Mouse (Mus musculus) midbrain, embryonic 16.5 days (tissue): ENCODE measurements around the gene Rtn1. TPM values are rescaled to one million over a fixed set of nuclear protein-coding genes. Genes with fewer than 3 reads are reported as not detected.

Experiments
- ATAC-seq: fragments of 200-750 bp; cut with Nextera tagmentation; 2 replicates; pipeline ENCODE4 v1.8.0; 2017; ENCODE audit warnings: moderate TSS enrichment
- H3K27ac ChIP-seq: fragments of 300-500 bp; sonication (generic); 2 replicates; pipeline ENCODE4 v1.5.1; 2014; ENCODE audit warnings: mild to moderate bottlenecking, low read length, mixed read lengths
- H3K27me3 ChIP-seq: fragments of 300-500 bp; sonication (generic); 2 replicates; pipeline ENCODE4 v1.6.1; 2014; ENCODE audit warnings: low read depth, low read length, mixed read lengths; ENCODE audit not compliant: control insufficient read depth, insufficient read depth
- H3K36me3 ChIP-seq: fragments of 300-500 bp; sonication (generic); 2 replicates; pipeline ENCODE4 v1.6.1; 2014; ENCODE audit warnings: mild to moderate bottlenecking, low read length, moderate library complexity, mixed read lengths; ENCODE audit not compliant: control insufficient read depth, insufficient read depth
- H3K4me1 ChIP-seq: fragments of 300-500 bp; sonication (generic); 2 replicates; pipeline ENCODE4 v1.6.1; 2014; ENCODE audit warnings: mild to moderate bottlenecking, low read length, mixed read lengths; ENCODE audit not compliant: control insufficient read depth, insufficient read depth
- H3K4me2 ChIP-seq: fragments of 300-500 bp; sonication (generic); 2 replicates; pipeline ENCODE4 v1.6.1; 2014; ENCODE audit warnings: mild to moderate bottlenecking, low read length, mixed read lengths
- H3K4me3 ChIP-seq: fragments of 300-500 bp; sonication (generic); 2 replicates; pipeline ENCODE4 v1.5.1; 2014; ENCODE audit warnings: low read depth, mild to moderate bottlenecking, low read length, moderate library complexity, mixed read lengths
- H3K9ac ChIP-seq: fragments of 300-500 bp; sonication (generic); 2 replicates; pipeline ENCODE4 v1.6.1; 2014; ENCODE audit warnings: low read depth, low read length, mixed read lengths
- H3K9me3 ChIP-seq: fragments of 300-500 bp; sonication (generic); replicated peaks from 2 replicates; pipeline ENCODE4 v1.6.1; 2014; ENCODE audit warnings: mild to moderate bottlenecking, low read length, mixed read lengths; ENCODE audit not compliant: control insufficient read depth, poor library complexity, severe bottlenecking
- WGBS: fragments of 180-500 bp; shearing (Covaris S2); extraction: QIAGEN DNeasy Blood & Tissue Kit; methylation state at CpG from one replicate; pipeline ENCODE4 v1.1.7; 2014; 5-methylcytosine and 5-hydroxymethylcytosine counted together
- polyA plus RNA-seq: library from polyadenylated mRNA; unstranded; fragments of >200 nt; fragmentation: Nextera tagmentation; extraction: Ambion mirVana; gene quantifications from 2 replicates; pipeline ENCODE4 v1.2.1, GENCODE M21; 2015

Rtn1 gene
- polyA plus RNA-seq, 1 experiment from 2014 or later = 3,475 TPM

- WGBS = 80% methylated on average over 14 of the region's 14 CpGs
- Histone ChIP-seq H3K36me3 (no peaks in the 10 kb centered on the region), H3K9ac (no peak overlapping the region), H3K4me1 (no peaks in the 10 kb centered on the region), H3K4me3 (no peak overlapping the region), H3K27me3 (no peaks in the 10 kb centered on the region), H3K27ac (no peak overlapping the region), H3K4me2 (no peak overlapping the region), H3K9me3 (no peaks in the 10 kb centered on the region)
- no peak for ATAC-seq
Measured at GRCm38 (mm10) chr12:72389377-72390103, 19.3 kb downstream of the Rtn1 start.

DNA sequence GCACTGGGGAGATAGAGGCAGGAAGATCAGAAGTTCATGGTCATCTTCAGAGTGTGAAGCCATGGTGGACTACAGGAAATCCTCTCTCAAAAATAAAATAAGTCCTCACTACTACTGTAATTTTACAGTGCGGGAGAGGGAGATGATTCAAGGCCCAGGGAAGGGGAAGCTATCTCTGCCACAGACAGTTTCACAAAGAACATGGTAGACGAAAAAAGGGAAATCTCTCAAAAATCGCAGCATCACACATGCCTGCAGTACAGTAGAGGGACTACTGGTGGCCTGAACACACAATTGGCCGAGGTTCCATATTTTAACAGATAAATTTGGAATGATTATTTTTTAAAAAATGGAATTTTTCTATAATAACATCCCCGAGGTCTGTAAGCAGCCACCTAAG is 20.0 kb downstream of the Rtn1 start:
- no peak overlapping the region for H3K9ac ChIP-seq
- H3K9me3 ChIP-seq = no peaks in the 10 kb centered on the region
- no peaks in the 10 kb centered on the region for H3K36me3 ChIP-seq
- no peak overlapping the region for H3K27ac ChIP-seq
- no peaks in the 10 kb centered on the region for H3K27me3 ChIP-seq
- H3K4me1 ChIP-seq = no peaks in the 10 kb centered on the region
- H3K4me3 ChIP-seq = no peak overlapping the region
- ATAC-seq = no peak
- H3K4me2 ChIP-seq = no peak overlapping the region
- WGBS = 91% methylated on average over 5 of the region's 5 CpGs

GRCm38 (mm10) chr12:72388135-72388534 is 20.7 kb downstream of the Rtn1 start:
- ATAC-seq = no peak
- no peaks in the 10 kb centered on the region for H3K4me1 ChIP-seq

DNA sequence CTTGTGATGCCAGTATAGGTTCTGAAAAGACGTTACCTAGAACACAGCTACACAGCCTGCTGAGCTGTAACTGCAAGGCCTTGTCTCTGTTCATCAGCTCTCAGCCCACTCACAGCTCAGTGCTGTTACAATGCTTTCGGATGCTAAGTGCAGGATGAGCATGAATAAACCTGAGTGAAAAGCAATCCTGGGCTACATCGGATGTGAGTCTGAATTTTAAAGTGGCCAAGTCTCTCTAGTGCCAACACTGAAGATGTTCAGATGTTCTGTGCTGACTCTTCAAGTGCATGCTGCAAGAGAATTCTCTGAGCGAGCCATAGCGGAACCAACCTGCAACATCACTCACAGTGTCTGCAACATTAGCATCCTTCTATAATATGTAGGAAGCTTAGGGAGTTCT is 32.5 kb downstream of the Rtn1 start:
- ATAC-seq = no peak
- Histone ChIP-seq H3K9ac (no peak overlapping the region), H3K36me3 (no peaks in the 10 kb centered on the region), H3K27me3 (no peaks in the 10 kb centered on the region), H3K9me3 (no peaks in the 10 kb centered on the region), H3K4me3 (no peak overlapping the region), H3K27ac (no peak overlapping the region), H3K4me1 (peaks cover 27% of the 10 kb centered on the region), H3K4me2 (no peak overlapping the region)
- WGBS = 77% methylated on average over 5 of the region's 5 CpGs

More at GRCm38 (mm10) chr12:72388135-72388534, 20.7 kb downstream of the Rtn1 start:
- H3K9ac ChIP-seq = no peak overlapping the region
- H3K27ac ChIP-seq = no peak overlapping the region
- no peak overlapping the region for H3K4me2 ChIP-seq
- WGBS = 92% methylated on average over 6 of the region's 6 CpGs
- no peaks in the 10 kb centered on the region for H3K9me3 ChIP-seq
- H3K27me3 ChIP-seq = no peaks in the 10 kb centered on the region
- H3K4me3 ChIP-seq = no peak overlapping the region
- no peaks in the 10 kb centered on the region for H3K36me3 ChIP-seq

- peak; percentile 55 for ATAC-seq
- Histone ChIP-seq H3K9ac (peak overlapping the region; percentile 46; the same call in 1 of the 2 replicates), H3K4me1 (peaks cover 27% of the 10 kb centered on the region), H3K36me3 (no peaks in the 10 kb centered on the region), H3K27me3 (no peaks in the 10 kb centered on the region), H3K27ac (peak overlapping the region; percentile 79), H3K9me3 (no peaks in the 10 kb centered on the region), H3K4me3 (no peak overlapping the region), H3K4me2 (peak overlapping the region; percentile 42)
- 8% methylated on average over 11 of the region's 11 CpGs for WGBS
Measured at GRCm38 (mm10) chr12:72374823-72375225, 34.0 kb downstream of the Rtn1 start.

- H3K4me1 ChIP-seq = peaks cover 27% of the 10 kb centered on the region
- H3K4me3 ChIP-seq = no peak overlapping the region
- peak overlapping the region; percentile 42; the same call in 1 of the 2 replicates for H3K4me2 ChIP-seq
- H3K9me3 ChIP-seq = no peaks in the 10 kb centered on the region
- peak; percentile 75 for ATAC-seq
- no peaks in the 10 kb centered on the region for H3K36me3 ChIP-seq
- no peaks in the 10 kb centered on the region for H3K27me3 ChIP-seq
- WGBS = 21% methylated on average over 17 of the region's 17 CpGs
- no peak overlapping the region; the same call in 1 of the 2 replicates for H3K9ac ChIP-seq
- H3K27ac ChIP-seq = peak overlapping the region; percentile 79
Measured at GRCm38 (mm10) chr12:72373916-72374615, 34.8 kb downstream of the Rtn1 start.

DNA sequence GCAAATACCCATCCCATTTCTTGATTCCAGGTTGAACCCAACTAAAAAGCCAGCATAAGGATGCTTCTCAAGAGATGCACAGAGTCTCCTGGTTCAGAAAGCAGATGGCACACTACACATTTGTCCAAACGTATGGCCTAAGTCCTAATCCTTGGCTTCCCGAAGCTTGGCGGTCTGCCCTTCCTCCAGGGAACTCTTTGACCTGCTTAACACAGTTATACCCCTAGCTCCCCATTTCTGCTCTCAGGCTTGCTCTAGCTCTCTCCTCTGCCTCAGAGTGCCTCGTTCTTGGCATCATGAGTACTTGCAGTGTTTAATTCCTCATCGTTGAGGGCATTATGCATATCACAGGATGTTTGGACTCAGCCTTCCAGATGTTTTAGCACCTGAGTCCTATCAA is 38.8 kb downstream of the Rtn1 start:
- Histone ChIP-seq H3K4me1 (peaks cover 43% of the 10 kb centered on the region), H3K9ac (no peak overlapping the region), H3K36me3 (no peaks in the 10 kb centered on the region), H3K9me3 (no peaks in the 10 kb centered on the region), H3K4me3 (no peak overlapping the region), H3K4me2 (no peak overlapping the region), H3K27ac (no peak overlapping the region), H3K27me3 (no peaks in the 10 kb centered on the region)
- 58% methylated on average over 5 of the region's 5 CpGs for WGBS
- no peak for ATAC-seq

DNA sequence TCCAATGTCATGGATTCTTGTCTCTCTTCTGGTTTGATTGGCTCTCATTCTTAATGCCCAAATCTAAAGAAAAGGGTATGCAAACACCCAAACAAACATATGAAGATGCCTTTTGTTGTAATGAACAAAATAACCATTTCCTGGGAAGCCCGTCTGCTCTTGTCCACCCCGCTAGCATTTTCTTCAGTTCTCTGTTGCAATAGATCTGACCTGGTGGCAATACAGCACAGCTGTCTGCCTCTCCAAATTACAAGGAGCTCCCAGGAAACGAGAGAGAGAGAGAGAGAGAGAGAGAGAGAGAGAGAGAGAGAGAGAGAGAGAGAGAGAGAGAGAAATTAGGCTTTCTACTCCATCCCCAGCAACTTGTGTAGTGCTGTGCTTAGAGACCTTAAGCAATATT is 42.1 kb downstream of the Rtn1 start:
- ATAC-seq = no peak
- Histone ChIP-seq H3K4me2 (no peak overlapping the region), H3K36me3 (no peaks in the 10 kb centered on the region), H3K4me1 (peaks cover 29% of the 10 kb centered on the region), H3K27ac (no peak overlapping the region; the same call in 1 of the 2 replicates), H3K9ac (no peak overlapping the region), H3K27me3 (no peaks in the 10 kb centered on the region), H3K9me3 (no peaks in the 10 kb centered on the region), H3K4me3 (no peak overlapping the region)
- WGBS = 32% methylated on average over 3 of the region's 3 CpGs

DNA sequence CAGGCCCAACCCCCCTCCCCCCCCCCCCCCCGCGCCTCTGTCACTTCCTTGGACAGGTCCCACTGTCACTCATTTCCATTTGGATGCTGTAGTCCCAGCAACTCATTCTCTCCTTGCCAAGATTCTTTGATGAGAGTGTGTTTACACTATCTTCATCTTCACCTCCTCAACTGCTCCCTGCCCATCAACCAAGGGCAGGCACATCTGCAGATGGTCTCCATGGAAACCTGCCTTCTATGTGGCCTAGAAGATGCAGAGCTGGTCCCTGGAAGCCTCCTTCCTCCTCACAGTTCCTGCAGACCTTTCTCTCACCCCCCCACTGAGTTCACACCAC is 42.8 kb downstream of the Rtn1 start:
- Histone ChIP-seq H3K9ac (no peak overlapping the region), H3K4me1 (peaks cover 29% of the 10 kb centered on the region), H3K4me2 (no peak overlapping the region), H3K27ac (peak overlapping the region; percentile 61), H3K36me3 (no peaks in the 10 kb centered on the region), H3K27me3 (no peaks in the 10 kb centered on the region), H3K9me3 (no peaks in the 10 kb centered on the region), H3K4me3 (no peak overlapping the region)
- WGBS = 71% methylated on average over 1 of the region's 2 CpGs
- ATAC-seq = peak; percentile 69
